Comparison of ENCODE assay signal across 8 mouse cellular contexts in genomic region chr6:4600658-4601296, GRCm38 (mm10). TPM values are rescaled to one million over a fixed set of nuclear protein-coding genes. Genes with fewer than 3 reads are reported as not detected.
DNase-seq lines count a peak whose midpoint lies in the region; ATAC-seq and TF ChIP-seq lines count a peak whose summit lies in the region.

TSS of gene Casd1 (plus strand) at chr6:4600839.

- peak within 1 kb of the TSS; percentile 51 for H3K27ac ChIP-seq in CH12.LX (ENCODE audit: insufficient read depth, low read depth)
- peak within 1 kb of the TSS; percentile 67 for H3K27ac ChIP-seq in brown adipose tissue, adult 24 weeks (replicated peaks; ENCODE audit: low read depth, low read length)
- peak within 1 kb of the TSS; percentile 95 for H3K27ac ChIP-seq in forebrain, embryonic 12.5 days
- peak within 1 kb of the TSS; percentile 93 for H3K27ac ChIP-seq in heart, embryonic 16.5 days (ENCODE audit: low read length)
- H3K27ac ChIP-seq in lung, embryonic 14.5 days (ENCODE audit: low read depth) = peak within 1 kb of the TSS; percentile 96

- H3K36me3 ChIP-seq in CH12.LX (replicated peaks in 1 of 2; ENCODE audit: control insufficient read depth in 1 of 2, insufficient read depth in 1 of 2, low read length in 1 of 2) = peaks cover 0 to 5% of the 10 kb centered on the region in 2 experiments
- H3K36me3 ChIP-seq in forebrain, embryonic 12.5 days (replicated peaks) = no peaks in the 10 kb centered on the region
- no peaks in the 10 kb centered on the region for H3K36me3 ChIP-seq in heart, embryonic 16.5 days (ENCODE audit: control insufficient read depth, insufficient read depth)
- H3K36me3 ChIP-seq in lung, embryonic 14.5 days (ENCODE audit: insufficient read depth) = no peaks in the 10 kb centered on the region

- H3K9ac ChIP-seq in CH12.LX (ENCODE audit: insufficient read depth, low read depth) = peak within 1 kb of the TSS; percentile 95
- peak within 1 kb of the TSS; percentile 88 for H3K9ac ChIP-seq in forebrain, embryonic 12.5 days
- peak within 1 kb of the TSS; percentile 97 for H3K9ac ChIP-seq in heart, embryonic 16.5 days (ENCODE audit: low read length)
- peak within 1 kb of the TSS; percentile 98 for H3K9ac ChIP-seq in lung, embryonic 14.5 days

- TF ChIP-seq POLR2A in CH12.LX (IDR thresholded peaks at IDR 0.05; ENCODE audit: low read depth, low read length) = peak; percentile 54

- in situ Hi-C loops in CH12.LX (cut with MboI; ENCODE audit: low pct_ligation_motif_present, low pct_unique_long_range_greater_than_20kb, low sequenced_read_pairs) = no loop called here

- H3K9me3 ChIP-seq in CH12.LX (replicated peaks; ENCODE audit: low read length) = no peaks in the 10 kb centered on the region
- no peaks in the 10 kb centered on the region for H3K9me3 ChIP-seq in forebrain, embryonic 12.5 days
- H3K9me3 ChIP-seq in heart, embryonic 16.5 days (replicated peaks; ENCODE audit: control insufficient read depth, low read length) = no peaks in the 10 kb centered on the region
- H3K9me3 ChIP-seq in lung, embryonic 14.5 days (ENCODE audit: low read depth, low read length) = no peaks in the 10 kb centered on the region

- H3K4me3 ChIP-seq in CH12.LX (replicated peaks in 1 of 3; ENCODE audit: low read depth in 2 of 3, low read length in 2 of 3, poor library complexity in 1 of 3) = peak within 1 kb of the TSS; percentile 58 to 79 (median 73)
- peak within 1 kb of the TSS; percentile 86 for H3K4me3 ChIP-seq in brown adipose tissue, adult 24 weeks (ENCODE audit: insufficient read depth, low read depth, low read length)
- peak within 1 kb of the TSS; percentile 76 for H3K4me3 ChIP-seq in forebrain, embryonic 12.5 days (replicated peaks)
- peak within 1 kb of the TSS; percentile 83 for H3K4me3 ChIP-seq in heart, embryonic 16.5 days (ENCODE audit: low read length)
- peak within 1 kb of the TSS; percentile 76 for H3K4me3 ChIP-seq in lung, embryonic 14.5 days (ENCODE audit: low read depth, low read length)

- peak within 1 kb of the TSS; percentile 80 for H3K4me2 ChIP-seq in CH12.LX (ENCODE audit: insufficient read depth, low read depth, poor library complexity, severe bottlenecking)
- H3K4me2 ChIP-seq in forebrain, embryonic 12.5 days = peak within 1 kb of the TSS; percentile 72
- H3K4me2 ChIP-seq in heart, embryonic 16.5 days (ENCODE audit: low read depth, low read length) = peak within 1 kb of the TSS; percentile 81
- H3K4me2 ChIP-seq in lung, embryonic 14.5 days = peak within 1 kb of the TSS; percentile 76

- ATAC-seq in forebrain, embryonic 12.5 days (ENCODE audit: low FRiP score) = peak; percentile 91
- ATAC-seq in heart, embryonic 16.5 days (replicated peaks; ENCODE audit: extremely low read depth, insufficient read depth, low FRiP score) = peak; percentile 81
- ATAC-seq in lung, embryonic 14.5 days (ENCODE audit: insufficient read depth) = peak; percentile 86
- peak; percentile 87 for ATAC-seq in neutrophil, adult 5-6 weeks (ENCODE audit: extremely low read depth, insufficient number of reproducible peaks, low FRiP score, poor library complexity, severe bottlenecking)

- dilution Hi-C loops in CH12.LX (cut with MboI; ENCODE audit: extremely low pct_ligation_motif_present, extremely low pct_unique_long_range_greater_than_20kb, low sequenced_read_pairs) = no loop called here

- 0 out of 4 replicates have a peak, but pooled peaks of 1 of the 2 experiments have one; percentile 8 for TF ChIP-seq CTCF in CH12.LX (conservative IDR thresholded peaks at IDR 0.05 in 1 of 2, IDR thresholded peaks at IDR 0.05 in 1 of 2; ENCODE audit: low read depth in 2 of 2, low read length in 2 of 2)
- no peak for TF ChIP-seq CTCF in lung, embryonic 14.5 days (IDR thresholded peaks at IDR 0.05; ENCODE audit: low read depth)

- under 1% methylated on average over 49 of the region's 64 CpGs for WGBS in forebrain, embryonic 12.5 days
- 1% methylated on average over 51 of the region's 64 CpGs for WGBS in heart, embryonic 16.5 days
- under 1% methylated on average over 61 of the region's 64 CpGs for WGBS in lung, embryonic 14.5 days

- no peaks in the 10 kb centered on the region; the same call in 1 of the 2 replicates for H3K79me2 ChIP-seq in CH12.LX (replicated peaks; ENCODE audit: control insufficient read depth, extremely low read depth, insufficient read depth, poor library complexity, severe bottlenecking)

- peaks cover 5 to 34% of the 10 kb centered on the region in 2 experiments for H3K4me1 ChIP-seq in CH12.LX (ENCODE audit: control insufficient read depth in 1 of 2, insufficient read depth in 2 of 2)
- H3K4me1 ChIP-seq in brown adipose tissue, adult 24 weeks (ENCODE audit: control insufficient read depth, insufficient read depth, insufficient read length, low read length) = peaks cover 4% of the 10 kb centered on the region; the same call in 1 of the 2 replicates
- H3K4me1 ChIP-seq in forebrain, embryonic 12.5 days = peaks cover 21% of the 10 kb centered on the region
- H3K4me1 ChIP-seq in heart, embryonic 16.5 days (ENCODE audit: control insufficient read depth, insufficient read depth, low read length) = peaks cover 4% of the 10 kb centered on the region; the same call in 1 of the 2 replicates
- peaks cover 10% of the 10 kb centered on the region; the same call in 1 of the 2 replicates for H3K4me1 ChIP-seq in lung, embryonic 14.5 days (ENCODE audit: insufficient read depth)

- peak; percentile 47 for DNase-seq in CH12.LX (ENCODE audit: extremely low read depth)
- peak; percentile 53 to 76 for DNase-seq in kidney, postnatal 36 days
- peak; percentile 83 for DNase-seq in lung, embryonic 14.5 days
- peak; percentile 71 for DNase-seq in thymus, postnatal 0 days (ENCODE audit: low spot score)

- TF ChIP-seq RAD21 in CH12.LX (IDR thresholded peaks at IDR 0.05; ENCODE audit: low read depth, low read length) = no peak

- H3K27me3 ChIP-seq in CH12.LX (replicated peaks) = no peaks in the 10 kb centered on the region
- H3K27me3 ChIP-seq in forebrain, embryonic 12.5 days = no peaks in the 10 kb centered on the region
- H3K27me3 ChIP-seq in heart, embryonic 16.5 days (ENCODE audit: control insufficient read depth, insufficient read depth, low read length) = no peaks in the 10 kb centered on the region
- no peaks in the 10 kb centered on the region for H3K27me3 ChIP-seq in lung, embryonic 14.5 days (ENCODE audit: insufficient read depth, low read length)

- no peak for TF ChIP-seq EP300 in CH12.LX (IDR thresholded peaks at IDR 0.05; ENCODE audit: low read length)

TF ChIP-seq in CH12.LX, 34 proteins besides CTCF, POLR2A, EP300 and RAD21:
- TF ChIP-seq KAT2A (IDR thresholded peaks at IDR 0.05; ENCODE audit: insufficient replicate concordance, low read length) (0 out of 2 replicates have a peak, but pooled peaks have one; percentile 22), HCFC1 (IDR thresholded peaks at IDR 0.05; ENCODE audit: low read depth, low read length) (peak; percentile 20; the same call in 1 of the 2 replicates), ZMIZ1 (IDR thresholded peaks at IDR 0.05; ENCODE audit: low read depth, low read length) (no peak; the same call in 1 of the 2 replicates), JUND (conservative IDR thresholded peaks at IDR 0.05; ENCODE audit: low read depth, low read length) (no peak), ZC3H11A (IDR thresholded peaks at IDR 0.05; ENCODE audit: low read depth, low read length) (no peak), BHLHE40 (IDR thresholded peaks at IDR 0.05; ENCODE audit: low read depth, low read length) (0 out of 2 replicates have a peak, but pooled peaks have one; percentile 1), MAZ (IDR thresholded peaks at IDR 0.05; ENCODE audit: low read depth, low read length) (0 out of 2 replicates have a peak, but pooled peaks have one; percentile 27), TCF12 (IDR thresholded peaks at IDR 0.05; ENCODE audit: low read depth, low read length) (peak; percentile 44), NELFE (IDR thresholded peaks at IDR 0.05; ENCODE audit: low read depth, low read length) (0 out of 2 replicates have a peak, but pooled peaks have one; percentile 8), MEF2A (IDR thresholded peaks at IDR 0.05; ENCODE audit: borderline replicate concordance, low read depth, low read length) (0 out of 2 replicates have a peak, but pooled peaks have one; percentile 16), JUN (IDR thresholded peaks at IDR 0.05; ENCODE audit: insufficient read depth, low read depth, low read length) (no peak), PAX5 (IDR thresholded peaks at IDR 0.05; ENCODE audit: low read length) (no peak), UBTF (IDR thresholded peaks at IDR 0.05; ENCODE audit: low read depth, low read length) (peak; percentile 77; the same call in 1 of the 2 replicates), ZNF384 (IDR thresholded peaks at IDR 0.05; ENCODE audit: low read depth, low read length) (no peak), E2F4 (IDR thresholded peaks at IDR 0.05; ENCODE audit: insufficient replicate concordance, low read depth, low read length) (no peak), MYC (IDR thresholded peaks at IDR 0.05; ENCODE audit: low read depth, low read length) (no peak), NRF1 (IDR thresholded peaks at IDR 0.05; ENCODE audit: low read depth, low read length) (peak; percentile 60), CHD1 (IDR thresholded peaks at IDR 0.05; ENCODE audit: low read depth, low read length) (no peak)

RNA-seq across cellular contexts. Expression of gene Casd1, which starts in this region (rescaled TPM):
- total RNA-seq in CH12.LX (2012; rRNA removed) = 13.1 and 13.9 TPM in 2 replicates
- total RNA-seq in CH12.LX (2014; rRNA removed) = 38.2 and 42.7 TPM in 2 replicates
- polyA plus RNA-seq in CH12.LX (2012; ENCODE audit: insufficient read length, low read depth) = 16.7 and 30.4 TPM in 2 replicates
- polyA plus RNA-seq in brown adipose tissue, adult 24 weeks (2012; ENCODE audit: insufficient read depth, insufficient read length, missing spikeins) = 10.3 and 13.0 TPM in 2 replicates
- 35.3 and 36.7 TPM in 2 replicates for polyA plus RNA-seq in forebrain, embryonic 12.5 days (2016; fragmentation: Nextera tagmentation; extraction: Ambion mirVana)
- polyA plus RNA-seq in heart, embryonic 16.5 days (2015; fragmentation: Nextera tagmentation; extraction: Ambion mirVana) = 23.6 and 25.5 TPM in 2 replicates
- polyA plus RNA-seq in lung, embryonic 14.5 days (2014; fragmentation: Nextera tagmentation; extraction: Ambion mirVana) = 43.3 and 46.5 TPM in 2 replicates
- total RNA-seq in neutrophil, adult 5-6 weeks (2017) = 28.5 and 36.2 TPM in 2 replicates
- polyA plus RNA-seq in thymus, postnatal 0 days (2015; fragmentation: Nextera tagmentation; extraction: Ambion mirVana) = 15.0 and 16.8 TPM in 2 replicates

Comparison
In these comparisons a context has a peak if more than half of its experiments do, and no peak if none do; other contexts are left out.
1. Peak in every context shown above with its lines: DNase-seq, ATAC-seq, H3K4me3 ChIP-seq and H3K27ac ChIP-seq.